Mouse (Mus musculus) frontal cortex, postnatal 36 days (tissue): ENCODE measurements around the gene Klhl25.
"Not testable (repeated sequence)": the region's sequence is repeated elsewhere in the genome, so short reads cannot be mapped to it uniquely, and the experiment has no call there.

ENCODE experiments used
- DNase-seq, 2 experiments: peaks; one replicate each; pipeline ENCODE4 v3.0.0; 2022; ENCODE audit warnings: low spot score in 2 of 2

Gene Klhl25

GRCm38 (mm10) chr7:75848115-75848775 lies at the start of gene Klhl25:
TSS of gene Klhl25 (plus strand) at chr7:75848310.
- DNase-seq, result peak; percentile 95 to 96

- DNase-seq, result no peak
These were observed 47.6 kb upstream of the Klhl25 start for GRCm38 (mm10) chr7:75800530-75800929.

GRCm38 (mm10) chr7:75801022-75801421 lies 47.1 kb upstream of the Klhl25 start:
- no peak for DNase-seq

- DNase-seq, result no peak
These were observed 46.3 kb upstream of the Klhl25 start for GRCm38 (mm10) chr7:75801621-75802358.

- DNase-seq, result no peak
These were observed 45.2 kb upstream of the Klhl25 start for GRCm38 (mm10) chr7:75802887-75803286.

- DNase-seq, result no peak
These were observed 41.9 kb upstream of the Klhl25 start for GRCm38 (mm10) chr7:75806161-75806560.

GRCm38 (mm10) chr7:75806711-75807110 lies 41.4 kb upstream of the Klhl25 start:
- DNase-seq, result no peak

- no peak for DNase-seq
These were observed 40.4 kb upstream of the Klhl25 start for GRCm38 (mm10) chr7:75807460-75808304.

GRCm38 (mm10) chr7:75820687-75821086 lies 27.4 kb upstream of the Klhl25 start:
- no peak for DNase-seq

GRCm38 (mm10) chr7:75822087-75822668 lies 25.9 kb upstream of the Klhl25 start:
- DNase-seq, result no peak

GRCm38 (mm10) chr7:75823071-75823470 lies 25.0 kb upstream of the Klhl25 start:
- no peak for DNase-seq

- DNase-seq, result no peak
These were observed 21.6 kb upstream of the Klhl25 start for GRCm38 (mm10) chr7:75826360-75827103.

- no peak for DNase-seq
These were observed 20.8 kb upstream of the Klhl25 start for GRCm38 (mm10) chr7:75827357-75827756.

- DNase-seq, result peak; percentile 59 to 64
These were observed 20.3 kb upstream of the Klhl25 start for GRCm38 (mm10) chr7:75827850-75828249.

- no peak for DNase-seq
These were observed 19.6 kb upstream of the Klhl25 start for GRCm38 (mm10) chr7:75828536-75828935.

- DNase-seq, result no peak
These were observed 17.7 kb upstream of the Klhl25 start for GRCm38 (mm10) chr7:75830251-75831060.

- not testable (repeated sequence) for DNase-seq
These were observed 14.2 kb upstream of the Klhl25 start for GRCm38 (mm10) chr7:75833960-75834359.

- not testable (repeated sequence) for DNase-seq
These were observed 13.0 kb upstream of the Klhl25 start for GRCm38 (mm10) chr7:75834932-75835631.

- DNase-seq, result no peak
These were observed 8.0 kb upstream of the Klhl25 start for GRCm38 (mm10) chr7:75840071-75840470.

- no peak for DNase-seq
These were observed 5.8 kb upstream of the Klhl25 start for GRCm38 (mm10) chr7:75842306-75842705.
